Mouse (Mus musculus) limb, embryonic 10.5 days (tissue): Measurements from ENCODE around the gene Tpk1. TPM values are rescaled to one million over a fixed set of nuclear protein-coding genes. Genes with fewer than 3 reads are reported as not detected.

Experiments
- DNase-seq: peaks from one replicate; pipeline ENCODE4 v3.0.0-alpha.2; 2017; ENCODE audit warnings: low spot score
- H3K27ac ChIP-seq: fragments of 300-500 bp; sonication (generic); 2 replicates; pipeline ENCODE4 v1.5.1; 2016; ENCODE audit warnings: mild to moderate bottlenecking
- H3K27me3 ChIP-seq: fragments of 300-500 bp; sonication (generic); 2 replicates; pipeline ENCODE4 v1.6.1; 2016; ENCODE audit warnings: low read depth, mild to moderate bottlenecking; ENCODE audit not compliant: poor library complexity, severe bottlenecking
- H3K36me3 ChIP-seq: fragments of 300-500 bp; sonication (generic); 2 replicates; pipeline ENCODE4 v1.6.1; 2016; ENCODE audit warnings: mild to moderate bottlenecking, moderate library complexity
- H3K4me1 ChIP-seq: fragments of 300-500 bp; sonication (generic); 2 replicates; pipeline ENCODE4 v1.6.1; 2016
- H3K4me3 ChIP-seq: fragments of 300-500 bp; sonication (generic); 2 replicates; pipeline ENCODE4 v1.5.1; 2016; ENCODE audit warnings: mild to moderate bottlenecking, moderate library complexity
- H3K9me3 ChIP-seq: fragments of 300-500 bp; sonication (generic); replicated peaks from 2 replicates; pipeline ENCODE4 v1.6.1; 2016; ENCODE audit warnings: mild to moderate bottlenecking
- WGBS: fragments of 180-500 bp; shearing (Covaris S2); methylation state at CpG from one replicate; pipeline ENCODE4 v1.1.7; 2016; 5-methylcytosine and 5-hydroxymethylcytosine counted together
- polyA plus RNA-seq: library from polyadenylated mRNA; unstranded; fragments of >200 nt; fragmentation: Nextera tagmentation; extraction: Ambion mirVana; gene quantifications from 2 replicates; pipeline ENCODE4 v1.2.1, GENCODE M21; 2016

The Tpk1 gene
- polyA plus RNA-seq, 1 experiment from 2014 or later: 7.9 TPM

DNA sequence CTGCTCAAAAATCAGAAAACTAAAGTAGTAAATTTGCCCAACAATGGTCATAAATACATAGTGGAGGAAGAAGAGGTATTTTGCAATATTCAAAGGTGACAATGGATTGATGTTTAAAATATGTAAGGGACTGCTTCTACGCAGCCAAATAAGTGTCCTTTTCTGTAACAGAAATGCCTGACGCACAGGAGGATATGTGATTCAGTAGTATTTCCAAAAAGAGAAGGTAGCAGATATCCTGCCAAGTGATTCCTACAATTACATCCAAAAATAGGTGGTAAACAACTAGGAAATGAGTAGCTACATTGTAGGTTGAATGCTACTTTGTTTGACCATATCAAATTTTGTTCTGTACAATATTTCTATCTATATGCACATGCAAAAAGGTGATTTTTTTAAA lies 220.2 kb downstream of the Tpk1 start:
- Histone ChIP-seq H3K4me1 (no peaks in the 10 kb centered on the region), H3K36me3 (no peaks in the 10 kb centered on the region), H3K4me3 (no peak overlapping the region), H3K27me3 (no peaks in the 10 kb centered on the region), H3K9me3 (no peaks in the 10 kb centered on the region), H3K27ac (no peak overlapping the region)
- 90% methylated on average over 2 of the region's 2 CpGs for WGBS
- DNase-seq: no peak

DNA sequence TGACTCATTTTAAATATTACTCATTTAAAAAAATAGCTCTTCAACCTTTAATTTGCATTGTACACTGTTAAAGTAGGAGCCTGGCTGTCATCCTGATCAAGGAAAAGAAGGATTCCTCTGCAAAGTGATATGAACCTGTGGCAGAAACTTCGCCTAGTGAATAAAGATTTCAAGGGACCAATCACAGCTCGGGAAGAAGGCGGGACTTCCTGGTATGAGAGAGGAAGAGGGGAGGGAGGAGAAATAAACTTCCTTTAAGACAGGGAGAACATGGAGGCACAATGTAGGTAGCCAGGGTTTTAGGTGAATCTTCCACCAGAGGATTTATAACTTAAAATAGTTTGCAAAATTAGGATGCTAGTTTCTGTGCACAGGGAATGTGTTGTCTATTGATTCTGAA lies 223.9 kb downstream of the Tpk1 start:
- DNase-seq: no peak
- 85% methylated on average over 3 of the region's 3 CpGs for WGBS
- Histone ChIP-seq H3K4me3 (no peak overlapping the region), H3K27me3 (no peaks in the 10 kb centered on the region), H3K9me3 (no peaks in the 10 kb centered on the region), H3K36me3 (no peaks in the 10 kb centered on the region), H3K27ac (no peak overlapping the region), H3K4me1 (no peaks in the 10 kb centered on the region)

DNA sequence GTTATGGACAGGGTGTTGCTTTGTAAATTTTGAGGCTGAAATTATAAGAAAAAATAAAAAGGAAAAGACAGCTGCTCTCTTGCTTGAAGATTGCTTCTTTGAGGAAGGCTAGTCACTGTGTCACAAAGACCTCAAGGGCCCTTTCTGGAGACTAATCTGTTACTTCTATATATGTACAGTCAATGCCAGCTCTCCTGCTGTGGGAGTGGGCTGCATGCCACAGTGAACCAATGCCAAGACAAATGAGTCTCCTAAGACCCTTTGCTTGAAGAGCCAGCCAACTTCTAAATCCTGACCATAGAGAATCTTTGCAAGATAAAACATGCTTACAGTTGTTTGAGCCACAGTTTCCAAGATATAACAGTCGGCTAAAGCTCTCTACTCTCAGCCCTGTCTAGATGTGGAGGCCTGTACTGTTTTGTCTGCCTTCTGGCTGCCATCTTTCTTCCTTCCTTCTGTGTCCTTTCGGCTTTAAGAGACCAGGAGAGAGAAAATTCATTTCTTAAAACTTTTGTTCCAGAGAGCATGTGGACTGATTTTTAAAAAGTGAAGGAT lies 230.0 kb downstream of the Tpk1 start:
- Histone ChIP-seq H3K4me3 (no peak overlapping the region), H3K27ac (no peak overlapping the region), H3K36me3 (no peaks in the 10 kb centered on the region), H3K4me1 (no peaks in the 10 kb centered on the region), H3K27me3 (no peaks in the 10 kb centered on the region), H3K9me3 (no peaks in the 10 kb centered on the region)
- WGBS: 84% methylated on average over 2 of the region's 2 CpGs
- DNase-seq: no peak

DNA sequence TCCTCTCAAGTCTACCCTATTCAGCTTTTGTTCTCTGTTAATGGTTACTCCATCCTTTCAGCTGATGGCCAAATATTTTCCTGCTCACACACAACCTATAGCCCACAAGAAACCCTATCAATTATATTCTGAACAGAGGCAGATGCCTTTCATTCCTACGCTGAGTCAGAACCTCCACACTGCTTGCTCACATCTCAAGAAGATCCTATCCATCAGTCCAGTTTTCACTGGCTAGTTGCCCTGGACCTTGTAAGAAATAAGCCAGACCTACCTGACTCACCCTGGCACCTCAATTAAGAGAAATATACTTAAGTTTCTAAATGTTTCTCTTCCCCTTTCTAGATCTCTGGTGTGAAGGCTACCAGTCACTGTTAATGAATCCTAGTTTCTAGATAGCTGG lies 231.7 kb downstream of the Tpk1 start:
- Histone ChIP-seq H3K36me3 (no peaks in the 10 kb centered on the region), H3K9me3 (no peaks in the 10 kb centered on the region), H3K27me3 (no peaks in the 10 kb centered on the region), H3K4me3 (no peak overlapping the region), H3K4me1 (no peaks in the 10 kb centered on the region), H3K27ac (no peak overlapping the region)
- DNase-seq: no peak
- 95% methylated on average over 1 of the region's 1 CpGs for WGBS

DNA sequence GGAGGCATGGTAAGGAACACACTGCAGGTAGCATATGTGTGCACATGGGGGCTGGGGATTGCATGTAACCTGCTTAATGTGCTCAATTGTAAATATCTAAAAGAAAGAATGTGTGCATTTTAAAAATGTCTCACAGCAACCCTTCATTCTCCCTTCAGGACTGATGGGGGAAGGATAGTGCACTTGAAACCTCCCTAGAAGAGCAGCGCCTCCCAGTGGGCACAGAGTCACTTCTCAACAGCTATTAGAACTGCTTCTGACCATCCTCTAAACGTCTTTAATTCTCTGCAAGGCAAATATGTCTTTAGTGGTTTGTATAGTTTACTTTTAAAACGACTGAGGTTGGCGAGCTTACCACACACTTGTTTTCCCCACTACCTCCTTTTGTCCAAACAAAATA lies 241.1 kb downstream of the Tpk1 start:
- Histone ChIP-seq H3K27me3 (no peaks in the 10 kb centered on the region), H3K27ac (no peak overlapping the region), H3K36me3 (no peaks in the 10 kb centered on the region), H3K4me3 (no peak overlapping the region), H3K9me3 (no peaks in the 10 kb centered on the region), H3K4me1 (no peaks in the 10 kb centered on the region)
- WGBS: 55% methylated on average over 4 of the region's 4 CpGs
- no peak for DNase-seq

DNA sequence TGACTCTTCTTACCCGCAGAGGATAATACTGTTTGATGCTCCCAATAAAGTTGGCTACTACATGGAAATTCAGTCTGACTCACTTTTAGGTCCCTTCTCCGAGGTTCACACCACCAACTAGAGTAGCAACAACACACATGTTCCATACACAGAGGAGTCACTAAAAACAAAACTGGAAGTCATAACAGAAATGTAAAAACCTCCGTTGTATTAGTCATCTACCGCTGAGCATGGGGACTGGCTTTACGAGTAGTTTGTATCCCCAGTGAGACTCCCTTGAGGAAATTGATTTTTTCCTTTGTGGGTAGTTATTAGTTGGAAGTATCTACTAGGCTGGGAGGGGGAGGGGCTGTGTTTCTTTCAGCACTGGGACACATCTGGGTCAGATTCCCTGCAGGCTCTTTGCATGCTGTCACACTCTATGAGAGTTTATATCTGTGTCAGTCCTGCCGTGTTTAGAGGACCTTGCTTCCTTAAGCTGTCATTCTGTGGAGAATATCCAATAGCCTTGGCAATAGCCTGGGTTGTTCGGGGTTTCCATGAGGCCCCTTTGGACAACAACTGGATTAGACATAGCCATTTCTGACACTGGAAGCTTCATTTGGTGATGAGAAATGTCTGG lies 245.6 kb downstream of the Tpk1 start:
- WGBS: 78% methylated on average over 7 of the region's 7 CpGs
- no peak overlapping the region for H3K27ac ChIP-seq
- no peaks in the 10 kb centered on the region for H3K4me1 ChIP-seq
- no peaks in the 10 kb centered on the region for H3K9me3 ChIP-seq
- H3K4me3 ChIP-seq: no peak overlapping the region
- H3K36me3 ChIP-seq: no peaks in the 10 kb centered on the region
- no peak for DNase-seq
- H3K27me3 ChIP-seq: no peaks in the 10 kb centered on the region

DNA sequence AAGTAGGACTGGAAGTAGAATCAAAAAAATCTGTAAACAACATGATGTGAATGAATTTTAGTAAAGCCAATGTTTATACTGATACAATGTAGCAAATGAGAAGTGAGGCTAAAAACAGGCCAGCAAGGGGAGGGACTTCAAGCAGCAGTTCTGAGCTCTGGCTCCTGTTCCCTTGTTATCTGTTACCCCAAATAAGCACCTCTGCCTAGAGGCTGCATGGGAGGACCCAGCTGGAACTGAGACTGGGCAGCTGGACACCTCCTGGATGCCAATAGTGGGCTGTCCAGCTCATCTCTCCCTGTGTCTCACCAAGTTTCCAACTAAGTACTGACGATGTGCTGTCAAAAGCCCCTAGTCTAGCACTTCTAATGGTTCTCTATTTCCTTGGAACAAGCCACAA lies 257.1 kb downstream of the Tpk1 start:
- no peak overlapping the region for H3K4me3 ChIP-seq
- no peaks in the 10 kb centered on the region for H3K4me1 ChIP-seq
- H3K9me3 ChIP-seq: no peaks in the 10 kb centered on the region
- H3K27me3 ChIP-seq: no peaks in the 10 kb centered on the region
- H3K27ac ChIP-seq: no peak overlapping the region
- H3K36me3 ChIP-seq: no peaks in the 10 kb centered on the region
- 79% methylated on average over 1 of the region's 1 CpGs for WGBS
- DNase-seq: no peak

DNA sequence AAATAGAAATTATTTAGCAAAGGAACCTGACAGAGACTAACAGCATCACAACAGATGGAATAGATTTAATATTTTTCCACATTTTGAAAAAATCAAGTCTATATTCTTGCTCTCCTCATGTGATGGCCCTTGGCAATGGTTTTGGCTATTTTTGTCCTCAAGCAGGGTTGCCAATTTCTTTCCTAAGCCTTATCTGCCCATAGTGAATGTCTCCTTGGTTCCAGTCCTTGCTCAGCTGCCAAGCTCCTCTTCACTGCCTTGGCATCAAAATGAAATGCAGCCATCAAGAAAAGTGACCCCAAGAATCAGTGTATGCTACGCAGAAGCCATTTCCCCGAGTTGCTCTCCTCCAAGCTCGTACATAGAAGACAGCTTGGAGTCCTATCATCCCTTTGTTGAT lies 263.0 kb downstream of the Tpk1 start:
- no peak for DNase-seq
- no peak overlapping the region for H3K27ac ChIP-seq
- 96% methylated on average over 3 of the region's 3 CpGs for WGBS

DNA sequence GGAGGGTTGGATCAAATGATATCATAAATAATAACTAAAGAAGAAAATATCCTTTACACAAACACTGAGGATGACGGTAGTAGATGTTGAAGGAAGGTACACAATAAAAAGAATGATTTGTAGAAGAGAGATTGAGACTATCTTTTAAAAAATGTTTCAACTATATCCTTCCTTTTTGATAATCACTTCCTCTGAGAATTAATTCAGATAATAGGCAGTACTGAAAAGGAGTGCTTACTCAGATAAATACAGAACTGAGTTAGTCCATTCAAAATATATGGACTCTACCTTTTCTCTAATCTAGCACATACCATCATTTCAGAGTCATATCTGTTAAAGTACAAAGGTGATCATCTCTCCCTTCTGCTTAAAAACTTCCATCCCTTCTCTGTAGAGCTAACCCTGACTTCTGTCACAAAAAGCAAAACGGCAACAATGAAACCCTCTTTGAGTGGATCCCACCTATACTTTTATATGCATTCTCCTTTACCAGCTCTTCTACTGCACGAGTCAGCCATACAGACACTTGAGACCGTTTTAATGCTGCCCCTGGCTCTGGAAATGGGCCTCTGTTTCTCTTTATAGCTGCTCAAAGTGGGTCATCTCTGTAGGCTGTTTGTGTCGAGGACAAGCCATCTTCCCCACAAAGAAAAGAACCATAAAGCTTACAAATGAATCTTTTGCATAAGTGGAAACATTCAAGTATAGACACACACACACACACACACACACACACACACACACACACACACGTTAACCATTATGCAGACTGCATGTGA lies 263.7 kb downstream of the Tpk1 start:
- no peak for DNase-seq
- 84% methylated on average over 6 of the region's 6 CpGs for WGBS
- no peak overlapping the region for H3K27ac ChIP-seq
- no peaks in the 10 kb centered on the region for H3K4me1 ChIP-seq
- no peaks in the 10 kb centered on the region for H3K9me3 ChIP-seq
- no peak overlapping the region for H3K4me3 ChIP-seq
- H3K36me3 ChIP-seq: no peaks in the 10 kb centered on the region
- H3K27me3 ChIP-seq: no peaks in the 10 kb centered on the region

More for the DNA sequence above, 263.0 kb downstream of the Tpk1 start:
- H3K27me3 ChIP-seq: no peaks in the 10 kb centered on the region
- H3K4me1 ChIP-seq: no peaks in the 10 kb centered on the region
- H3K36me3 ChIP-seq: no peaks in the 10 kb centered on the region
- no peaks in the 10 kb centered on the region for H3K9me3 ChIP-seq
- no peak overlapping the region for H3K4me3 ChIP-seq

DNA sequence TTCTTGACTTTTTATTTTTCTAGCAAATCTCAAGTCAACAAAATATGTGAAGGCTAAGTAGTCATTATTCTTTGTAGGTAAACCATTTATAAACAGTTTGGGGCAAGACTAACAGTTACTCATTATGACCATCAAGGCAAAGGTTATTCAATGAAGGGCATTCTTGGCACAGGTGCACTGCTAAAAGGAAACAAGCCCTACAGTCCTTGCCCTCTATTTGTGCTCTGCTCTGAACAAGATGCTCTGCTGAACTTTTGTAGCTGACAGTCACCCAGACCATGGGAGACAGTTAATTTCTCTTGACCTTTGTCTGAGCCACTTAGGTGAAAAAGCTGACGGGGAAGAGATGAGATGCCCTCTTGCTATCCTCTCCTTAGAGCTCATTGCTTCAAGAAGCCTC lies 269.7 kb downstream of the Tpk1 start:
- H3K27ac ChIP-seq: no peak overlapping the region
- H3K36me3 ChIP-seq: no peaks in the 10 kb centered on the region
- 81% methylated on average over 1 of the region's 1 CpGs for WGBS
- H3K4me3 ChIP-seq: no peak overlapping the region
- no peak for DNase-seq
- no peaks in the 10 kb centered on the region for H3K9me3 ChIP-seq
- H3K4me1 ChIP-seq: 0 out of 2 replicates have a peak, but pooled peaks cover 4% of the 10 kb centered on the region
- no peaks in the 10 kb centered on the region for H3K27me3 ChIP-seq

DNA sequence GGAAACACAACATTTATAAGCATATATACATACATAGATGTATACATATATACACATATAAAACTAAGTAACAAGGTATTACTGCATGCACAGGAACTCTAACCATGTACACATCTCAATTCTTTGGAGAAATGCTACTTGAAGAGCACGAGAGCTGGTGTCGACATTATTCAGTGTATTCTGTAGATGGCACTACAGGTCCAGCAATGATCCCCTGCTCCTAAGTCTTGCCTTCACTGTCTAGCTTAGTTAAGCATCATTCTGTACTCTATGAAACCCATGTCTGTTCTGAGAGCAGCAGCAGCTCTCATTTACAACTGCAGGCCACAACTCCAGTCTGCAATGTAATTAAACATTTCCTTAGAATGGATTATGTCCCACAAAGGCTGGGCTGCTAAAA lies 270.5 kb downstream of the Tpk1 start:
- DNase-seq: no peak
- 93% methylated on average over 2 of the region's 2 CpGs for WGBS
- H3K4me3 ChIP-seq: no peak overlapping the region

DNA sequence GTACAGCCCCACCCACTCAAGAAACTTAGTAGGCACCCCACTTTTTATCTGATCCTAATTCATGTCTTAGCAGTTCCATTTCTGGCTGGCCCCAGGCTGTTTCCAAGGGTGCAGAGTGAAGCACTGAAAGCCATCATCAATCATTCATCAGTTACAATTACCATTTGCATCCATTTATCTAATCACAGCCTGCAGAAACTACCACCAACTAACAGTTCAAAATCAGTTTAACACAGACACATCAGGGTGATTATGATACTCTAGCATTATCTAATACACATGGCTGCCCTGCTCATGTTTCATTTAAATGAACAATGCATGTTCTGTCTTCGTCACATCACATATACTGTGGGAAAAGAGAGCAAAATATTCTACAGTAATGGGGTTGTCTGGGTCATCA lies 274.7 kb downstream of the Tpk1 start:
- WGBS: 74% methylated on average over 1 of the region's 1 CpGs
- 0 out of 2 replicates have a peak, but pooled peaks cover 4% of the 10 kb centered on the region for H3K4me1 ChIP-seq

More for the DNA sequence above, 270.5 kb downstream of the Tpk1 start:
- Histone ChIP-seq H3K9me3 (no peaks in the 10 kb centered on the region), H3K27ac (no peak overlapping the region), H3K27me3 (no peaks in the 10 kb centered on the region), H3K36me3 (no peaks in the 10 kb centered on the region), H3K4me1 (0 out of 2 replicates have a peak, but pooled peaks cover 4% of the 10 kb centered on the region)

DNA sequence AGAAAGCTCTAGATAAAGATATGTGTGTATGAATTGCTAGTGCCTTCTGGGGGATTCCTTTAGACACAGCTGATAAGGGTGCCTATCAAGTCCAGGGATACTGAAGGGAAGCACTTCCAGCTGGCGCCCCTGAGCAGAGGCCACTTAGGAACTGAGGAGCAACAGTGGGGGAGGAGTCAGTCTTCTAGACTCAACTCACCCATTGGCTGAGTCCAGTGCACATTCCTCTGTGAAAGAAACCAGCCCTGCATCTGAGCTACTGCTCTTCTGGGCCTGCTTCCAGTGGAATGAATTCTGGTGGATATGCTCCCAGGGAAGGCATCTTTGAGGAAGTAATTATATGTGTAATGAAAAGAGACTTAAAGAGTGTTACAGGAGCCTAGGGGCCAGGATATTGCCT lies 278.8 kb downstream of the Tpk1 start:
- no peak for DNase-seq
- H3K27ac ChIP-seq: no peak overlapping the region
- H3K36me3 ChIP-seq: no peaks in the 10 kb centered on the region
- H3K9me3 ChIP-seq: no peaks in the 10 kb centered on the region
- H3K27me3 ChIP-seq: no peaks in the 10 kb centered on the region
- 43% methylated on average over 1 of the region's 1 CpGs for WGBS
- H3K4me1 ChIP-seq: no peaks in the 10 kb centered on the region
- H3K4me3 ChIP-seq: no peak overlapping the region

More for the DNA sequence above, 274.7 kb downstream of the Tpk1 start:
- Histone ChIP-seq H3K4me3 (no peak overlapping the region), H3K36me3 (no peaks in the 10 kb centered on the region), H3K9me3 (no peaks in the 10 kb centered on the region), H3K27me3 (no peaks in the 10 kb centered on the region), H3K27ac (no peak overlapping the region)
- no peak for DNase-seq
